Mouse (Mus musculus): Measurements from ENCODE around the gene Nhlh2. TPM values are rescaled to one million over a fixed set of nuclear protein-coding genes. Genes with fewer than 3 reads are reported as not detected.

Nhlh2 gene
- polyA plus RNA-seq, 1 experiment from 2014 or later = not detected

DNA sequence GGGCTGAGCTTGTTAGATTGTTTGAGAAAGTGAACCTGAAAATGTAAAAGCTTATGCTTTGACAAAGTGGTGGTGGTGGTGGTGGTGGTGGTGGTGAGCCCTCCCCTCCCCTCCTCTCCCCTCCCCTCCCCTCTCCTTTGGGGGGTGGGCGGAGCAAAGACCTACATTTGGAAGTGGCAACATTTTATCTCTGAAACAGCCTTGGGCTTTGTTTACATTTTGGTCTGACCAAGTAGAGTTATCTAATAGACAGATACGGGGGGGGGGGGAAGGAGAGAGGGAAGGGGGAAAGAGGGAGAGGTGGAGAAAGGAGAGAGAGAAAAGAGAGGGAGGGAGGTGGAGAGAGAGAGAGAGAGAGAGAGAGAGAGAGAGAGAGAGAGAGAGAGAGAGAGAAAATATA is 12.8 kb downstream of the Nhlh2 start:
- ATAC-seq (ENCODE audit: low FRiP score, low TSS enrichment) = no peak
- no peak overlapping the region for H3K9ac ChIP-seq (ENCODE audit: low read length)
- 0% methylated on average over 2 of the region's 2 CpGs for WGBS
- no peaks in the 10 kb centered on the region for H3K27me3 ChIP-seq (ENCODE audit: control insufficient read depth, insufficient read depth, low read length)
- no peaks in the 10 kb centered on the region for H3K36me3 ChIP-seq (ENCODE audit: control insufficient read depth, insufficient read depth, low read length)
- DNase-seq (ENCODE audit: low spot score) = no peak
- TF ChIP-seq EP300 (optimal IDR thresholded peaks at IDR 0.05) (no peak), CTCF (IDR thresholded peaks at IDR 0.05; ENCODE audit: low read depth) (no peak)
- no peak overlapping the region for H3K27ac ChIP-seq (replicated peaks)
- no peak overlapping the region for H3K4me2 ChIP-seq (replicated peaks; ENCODE audit: low read depth)
- no peak overlapping the region for H3K4me3 ChIP-seq (ENCODE audit: low read depth, low read length)
- 0 out of 2 replicates have a peak, but pooled peaks cover 2% of the 10 kb centered on the region for H3K4me1 ChIP-seq (replicated peaks; ENCODE audit: control insufficient read depth, insufficient read depth)
- H3K9me3 ChIP-seq (ENCODE audit: control insufficient read depth, low read length) = no peaks in the 10 kb centered on the region

DNA sequence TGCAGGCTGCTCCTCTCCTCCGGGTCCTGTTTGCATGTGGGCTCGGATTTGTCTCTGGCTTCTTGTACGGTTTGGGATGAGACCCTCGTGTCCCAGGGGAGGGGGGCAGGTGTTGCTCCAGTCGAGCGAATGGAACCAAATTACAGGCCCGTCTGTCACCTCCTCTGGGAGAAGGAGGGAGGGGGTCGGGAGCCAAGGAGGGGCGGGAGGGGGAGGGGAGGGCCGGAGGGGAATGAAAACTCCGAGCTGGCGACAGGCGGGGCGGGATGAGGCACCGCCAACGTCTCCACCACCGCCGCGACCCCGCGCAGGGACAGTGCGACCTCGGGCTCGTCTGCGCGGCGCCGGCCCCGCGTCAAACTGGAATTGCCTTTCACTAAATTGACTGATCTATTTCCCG is 13.5 kb downstream of the Nhlh2 start:
- WGBS = 3% methylated on average over 27 of the region's 31 CpGs
- Histone ChIP-seq H3K27ac (replicated peaks) (no peak overlapping the region), H3K4me3 (ENCODE audit: low read depth, low read length) (peak overlapping the region; percentile 23), H3K4me2 (replicated peaks; ENCODE audit: low read depth) (peak overlapping the region; percentile 54), H3K9me3 (ENCODE audit: control insufficient read depth, low read length) (no peaks in the 10 kb centered on the region), H3K27me3 (ENCODE audit: control insufficient read depth, insufficient read depth, low read length) (no peaks in the 10 kb centered on the region), H3K36me3 (ENCODE audit: control insufficient read depth, insufficient read depth, low read length) (no peaks in the 10 kb centered on the region), H3K9ac (ENCODE audit: low read length) (no peak overlapping the region), H3K4me1 (replicated peaks; ENCODE audit: control insufficient read depth, insufficient read depth) (0 out of 2 replicates have a peak, but pooled peaks cover 2% of the 10 kb centered on the region)
- DNase-seq (ENCODE audit: low spot score) = no peak
- TF ChIP-seq EP300 (optimal IDR thresholded peaks at IDR 0.05) (no peak), CTCF (IDR thresholded peaks at IDR 0.05; ENCODE audit: low read depth) (no peak)
- no peak for ATAC-seq (ENCODE audit: low FRiP score, low TSS enrichment)

DNA sequence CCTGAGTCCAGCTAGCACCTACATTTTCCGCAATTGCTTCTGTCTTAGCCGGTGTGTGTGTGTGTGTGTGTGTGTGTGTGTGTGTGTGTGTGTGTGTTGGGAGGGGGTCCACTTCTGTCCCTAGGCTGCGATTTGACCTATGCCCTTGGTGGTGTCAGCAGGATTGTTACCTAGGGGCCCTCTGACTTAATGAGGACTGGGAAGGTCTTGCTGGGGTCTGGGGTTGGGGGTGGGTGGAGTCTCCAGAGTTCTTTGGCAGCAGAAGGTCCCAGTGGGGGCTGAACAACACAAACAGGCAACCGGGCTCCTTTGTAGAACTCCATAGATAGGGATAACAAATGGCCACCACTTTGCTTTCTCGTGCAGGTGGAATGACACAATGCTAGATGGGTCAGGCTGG is 14.0 kb downstream of the Nhlh2 start:
- no peak for TF ChIP-seq CTCF (IDR thresholded peaks at IDR 0.05; ENCODE audit: low read depth)
- Histone ChIP-seq H3K36me3 (ENCODE audit: control insufficient read depth, insufficient read depth, low read length) (no peaks in the 10 kb centered on the region), H3K27ac (replicated peaks) (no peak overlapping the region), H3K4me1 (replicated peaks; ENCODE audit: control insufficient read depth, insufficient read depth) (0 out of 2 replicates have a peak, but pooled peaks cover 2% of the 10 kb centered on the region), H3K9ac (ENCODE audit: low read length) (no peak overlapping the region), H3K27me3 (ENCODE audit: control insufficient read depth, insufficient read depth, low read length) (no peaks in the 10 kb centered on the region), H3K4me2 (replicated peaks; ENCODE audit: low read depth) (peak overlapping the region; percentile 54), H3K4me3 (ENCODE audit: low read depth, low read length) (peak overlapping the region; percentile 23; the same call in 1 of the 2 replicates), H3K9me3 (ENCODE audit: control insufficient read depth, low read length) (no peaks in the 10 kb centered on the region)
- no peak for DNase-seq (ENCODE audit: low spot score)
- ATAC-seq (ENCODE audit: low FRiP score, low TSS enrichment) = no peak
- WGBS = 20% methylated on average over 5 of the region's 5 CpGs

DNA sequence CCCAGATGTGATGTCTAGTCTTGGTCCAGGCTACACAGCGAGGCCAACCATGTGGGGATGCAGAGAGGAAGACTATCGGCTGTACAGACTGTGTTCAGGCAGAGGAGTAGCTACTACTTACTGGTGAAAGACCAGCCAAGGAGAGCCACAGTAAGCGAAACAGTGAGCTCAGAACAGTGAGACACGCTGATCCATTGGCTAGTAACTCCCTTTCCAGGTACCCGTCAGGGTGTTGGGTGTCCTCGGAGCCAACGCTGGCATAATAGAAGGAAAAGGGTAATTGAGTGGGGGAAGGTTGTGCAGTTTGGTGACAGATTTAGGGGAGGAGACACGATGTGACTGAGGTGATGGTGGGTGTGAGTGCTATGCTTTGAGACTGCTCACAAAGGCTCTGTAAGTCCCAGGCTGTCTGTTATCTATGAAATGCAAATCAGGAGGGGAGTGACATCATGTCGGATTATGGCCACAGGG is 15.1 kb downstream of the Nhlh2 start:
- H3K9me3 ChIP-seq (ENCODE audit: control insufficient read depth, low read length) = no peaks in the 10 kb centered on the region
- 0 out of 2 replicates have a peak, but pooled peaks cover 2% of the 10 kb centered on the region for H3K4me1 ChIP-seq (replicated peaks; ENCODE audit: control insufficient read depth, insufficient read depth)
- H3K27ac ChIP-seq (replicated peaks) = no peak overlapping the region
- no peak overlapping the region for H3K9ac ChIP-seq (ENCODE audit: low read length)
- H3K4me3 ChIP-seq (ENCODE audit: low read depth, low read length) = no peak overlapping the region
- ATAC-seq (ENCODE audit: low FRiP score, low TSS enrichment) (no peak), DNase-seq (ENCODE audit: low spot score) (no peak)
- H3K4me2 ChIP-seq (replicated peaks; ENCODE audit: low read depth) = no peak overlapping the region
- H3K36me3 ChIP-seq (ENCODE audit: control insufficient read depth, insufficient read depth, low read length) = no peaks in the 10 kb centered on the region
- WGBS = 58% methylated on average over 9 of the region's 9 CpGs
- TF ChIP-seq CTCF (IDR thresholded peaks at IDR 0.05; ENCODE audit: low read depth) (no peak), EP300 (optimal IDR thresholded peaks at IDR 0.05) (no peak)
- H3K27me3 ChIP-seq (ENCODE audit: control insufficient read depth, insufficient read depth, low read length) = no peaks in the 10 kb centered on the region

DNA sequence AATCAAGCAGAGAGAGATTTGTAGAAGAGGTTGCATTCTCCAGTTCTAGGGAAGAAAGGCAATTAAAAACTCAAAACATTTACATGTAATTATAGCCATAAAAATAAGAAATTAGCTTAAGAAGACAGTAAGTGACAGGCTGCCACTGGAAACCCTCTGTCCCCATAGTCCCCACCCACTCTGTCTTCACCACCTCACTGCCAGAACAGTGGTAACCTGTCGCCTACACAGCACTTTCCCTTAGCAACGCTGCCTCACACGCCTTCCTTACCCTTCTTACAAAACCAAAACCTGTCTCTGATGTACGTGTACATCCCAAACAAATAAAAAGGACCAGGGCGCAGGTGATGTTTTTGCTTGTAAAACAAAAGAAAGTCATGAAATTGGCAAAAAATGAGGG is 15.8 kb downstream of the Nhlh2 start:
- Histone ChIP-seq H3K36me3 (ENCODE audit: control insufficient read depth, insufficient read depth, low read length) (no peaks in the 10 kb centered on the region), H3K27ac (replicated peaks) (no peak overlapping the region), H3K4me2 (replicated peaks; ENCODE audit: low read depth) (no peak overlapping the region), H3K9ac (ENCODE audit: low read length) (no peak overlapping the region), H3K9me3 (ENCODE audit: control insufficient read depth, low read length) (no peaks in the 10 kb centered on the region), H3K4me1 (replicated peaks; ENCODE audit: control insufficient read depth, insufficient read depth) (0 out of 2 replicates have a peak, but pooled peaks cover 2% of the 10 kb centered on the region), H3K4me3 (ENCODE audit: low read depth, low read length) (no peak overlapping the region), H3K27me3 (ENCODE audit: control insufficient read depth, insufficient read depth, low read length) (no peaks in the 10 kb centered on the region)
- TF ChIP-seq CTCF (IDR thresholded peaks at IDR 0.05; ENCODE audit: low read depth) (no peak), EP300 (optimal IDR thresholded peaks at IDR 0.05) (no peak)
- DNase-seq (ENCODE audit: low spot score) (no peak), ATAC-seq (ENCODE audit: low FRiP score, low TSS enrichment) (no peak)
- whole genome bisulfite sequencing = 75% methylated on average over 5 of the region's 5 CpGs

DNA sequence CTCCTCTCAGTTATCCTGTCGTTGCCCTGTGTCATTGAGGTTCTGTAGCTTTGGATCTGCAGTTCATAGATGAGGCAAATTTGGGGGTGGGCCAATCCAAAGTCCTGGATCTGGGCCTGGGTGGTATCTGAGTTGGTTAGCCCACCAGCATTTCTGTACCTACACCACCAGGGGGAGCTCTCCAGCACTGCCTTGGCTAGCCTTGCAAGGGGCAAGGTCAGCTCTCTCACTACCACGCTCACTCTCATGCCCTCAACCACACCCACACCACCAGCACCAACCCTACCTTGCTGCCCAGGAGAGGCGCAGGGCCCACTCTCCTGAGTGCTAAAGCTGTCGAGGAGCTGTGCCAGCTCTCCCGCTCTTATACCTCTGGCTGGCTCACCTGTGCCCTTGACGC is 18.0 kb downstream of the Nhlh2 start:
- DNase-seq (ENCODE audit: low spot score) (peak; percentile 19), ATAC-seq (ENCODE audit: low FRiP score, low TSS enrichment) (0 out of 2 replicates have a peak, but pooled peaks have one; percentile 42)
- H3K27ac ChIP-seq (replicated peaks) = no peak overlapping the region
- no peaks in the 10 kb centered on the region for H3K9me3 ChIP-seq (ENCODE audit: control insufficient read depth, low read length)
- H3K4me3 ChIP-seq (ENCODE audit: low read depth, low read length) = no peak overlapping the region
- TF ChIP-seq EP300 (optimal IDR thresholded peaks at IDR 0.05) (no peak), CTCF (IDR thresholded peaks at IDR 0.05; ENCODE audit: low read depth) (peak; percentile 69)
- no peak overlapping the region for H3K4me2 ChIP-seq (replicated peaks; ENCODE audit: low read depth)
- H3K36me3 ChIP-seq (ENCODE audit: control insufficient read depth, insufficient read depth, low read length) = no peaks in the 10 kb centered on the region
- H3K27me3 ChIP-seq (ENCODE audit: control insufficient read depth, insufficient read depth, low read length) = no peaks in the 10 kb centered on the region
- no peak overlapping the region for H3K9ac ChIP-seq (ENCODE audit: low read length)
- H3K4me1 ChIP-seq (replicated peaks; ENCODE audit: control insufficient read depth, insufficient read depth) = 0 out of 2 replicates have a peak, but pooled peaks cover 2% of the 10 kb centered on the region
- WGBS = 51% methylated on average over 6 of the region's 6 CpGs

Measured in stomach, postnatal 0 days (tissue).